Mouse (Mus musculus): ENCODE results near the gene Entpd3. TPM values are rescaled to one million over a fixed set of nuclear protein-coding genes. Genes with fewer than 3 reads are reported as not detected.

Gene Entpd3
- polyA plus RNA-seq, 1 experiment = 0.64 TPM

DNA sequence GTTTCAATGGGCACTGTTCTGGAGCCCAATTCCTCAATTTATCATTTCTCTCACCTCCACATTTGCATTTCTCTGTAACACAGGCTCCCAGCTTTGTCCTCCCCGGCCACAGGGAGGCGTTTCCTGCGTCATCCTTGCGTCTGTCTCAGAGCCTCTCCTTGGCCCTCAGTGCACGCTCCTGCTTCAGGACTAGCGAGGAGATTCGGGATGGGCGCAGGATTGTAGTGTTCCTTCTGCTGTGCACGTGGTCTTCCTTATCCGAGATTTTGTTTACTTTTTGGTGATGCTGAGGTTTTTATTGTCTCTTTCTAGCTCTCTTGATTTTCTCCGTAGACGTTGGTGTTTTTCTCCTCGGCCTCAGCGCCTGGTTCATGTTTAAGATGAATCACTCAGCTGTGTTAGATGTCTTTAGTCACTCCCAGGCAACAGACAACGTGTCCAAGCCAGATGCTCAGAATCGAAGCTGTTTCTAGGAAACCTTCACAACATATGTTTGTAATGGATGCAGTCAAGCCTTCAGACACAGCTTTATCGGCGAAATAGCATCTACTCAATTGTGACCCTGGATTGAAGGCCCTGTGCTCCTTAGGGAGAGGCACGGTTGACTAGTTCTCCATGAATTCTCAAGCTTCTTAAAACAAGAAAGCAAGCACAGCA is 20.0 kb upstream of the Entpd3 start:
- Histone ChIP-seq H3K4me1 (ENCODE audit: control insufficient read depth, insufficient read depth, low read length) (no peaks in the 10 kb centered on the region), H3K27ac (ENCODE audit: insufficient read depth, low read depth, low read length) (no peak overlapping the region), H3K36me3 (ENCODE audit: control insufficient read depth, insufficient read depth, low read length) (no peaks in the 10 kb centered on the region), H3K4me3 (ENCODE audit: insufficient read depth, low read depth, low read length) (no peak overlapping the region), H3K27me3 (replicated peaks; ENCODE audit: control insufficient read depth, insufficient read depth, low read length) (no peaks in the 10 kb centered on the region)
- DNase-seq = no peak
- WGBS = 39% methylated on average over 19 of the region's 19 CpGs
- no peak for TF ChIP-seq POLR2A (IDR thresholded peaks at IDR 0.05; ENCODE audit: low read depth, low read length)
- TF ChIP-seq CTCF (conservative IDR thresholded peaks at IDR 0.05; ENCODE audit: insufficient read depth, insufficient read length, low read depth, low read length) = no peak

DNA sequence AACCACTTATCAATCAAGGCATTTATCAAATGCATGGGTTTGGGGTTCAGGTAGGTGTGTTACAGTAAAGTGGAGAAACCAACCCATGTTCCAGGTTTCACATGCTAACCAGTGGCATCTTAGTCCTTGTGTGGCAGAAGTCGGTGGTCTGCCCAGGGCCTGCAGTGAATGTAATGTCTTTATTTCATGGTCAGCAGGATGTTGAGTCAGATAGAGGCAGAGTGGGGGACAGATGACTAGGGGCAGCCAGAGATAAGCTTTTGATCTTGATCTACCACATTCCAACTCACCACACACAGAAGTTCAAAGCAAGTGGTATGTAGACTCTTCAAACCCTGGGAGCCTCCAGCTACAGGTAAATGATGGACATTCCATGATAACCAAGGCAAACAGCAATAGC is 18.5 kb upstream of the Entpd3 start:
- no peaks in the 10 kb centered on the region for H3K4me1 ChIP-seq (ENCODE audit: control insufficient read depth, insufficient read depth, low read length)
- no peaks in the 10 kb centered on the region for H3K36me3 ChIP-seq (ENCODE audit: control insufficient read depth, insufficient read depth, low read length)
- no peak for DNase-seq
- H3K27me3 ChIP-seq (replicated peaks; ENCODE audit: control insufficient read depth, insufficient read depth, low read length) = no peaks in the 10 kb centered on the region
- TF ChIP-seq CTCF (conservative IDR thresholded peaks at IDR 0.05; ENCODE audit: insufficient read depth, insufficient read length, low read depth, low read length) (no peak), POLR2A (IDR thresholded peaks at IDR 0.05; ENCODE audit: low read depth, low read length) (no peak)
- WGBS = 77% methylated on average over 1 of the region's 1 CpGs
- H3K27ac ChIP-seq (ENCODE audit: insufficient read depth, low read depth, low read length) = no peak overlapping the region
- no peak overlapping the region for H3K4me3 ChIP-seq (ENCODE audit: insufficient read depth, low read depth, low read length)

DNA sequence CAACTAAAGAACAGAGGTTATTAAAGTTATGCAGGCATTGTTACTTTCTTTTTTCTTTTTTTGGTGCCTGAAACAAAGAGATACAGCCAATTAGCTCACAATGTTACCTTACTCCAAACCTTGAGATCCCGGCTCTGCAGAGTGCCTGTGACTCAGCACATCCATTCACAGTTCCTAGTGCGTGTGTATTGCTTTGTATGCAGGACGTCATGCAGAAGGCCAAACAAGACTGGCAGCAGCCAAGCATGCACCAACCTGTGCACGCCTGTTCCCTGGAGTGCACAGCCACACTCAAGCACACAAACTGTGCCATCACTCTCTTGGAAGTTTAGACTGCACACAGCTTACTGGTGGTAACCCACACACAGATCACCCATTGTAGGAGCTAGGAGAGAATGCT is 12.3 kb upstream of the Entpd3 start:
- Histone ChIP-seq H3K4me3 (ENCODE audit: insufficient read depth, low read depth, low read length) (no peak overlapping the region), H3K4me1 (ENCODE audit: control insufficient read depth, insufficient read depth, low read length) (no peaks in the 10 kb centered on the region), H3K27me3 (replicated peaks; ENCODE audit: control insufficient read depth, insufficient read depth, low read length) (no peaks in the 10 kb centered on the region), H3K36me3 (ENCODE audit: control insufficient read depth, insufficient read depth, low read length) (no peaks in the 10 kb centered on the region), H3K27ac (ENCODE audit: insufficient read depth, low read depth, low read length) (no peak overlapping the region)
- WGBS = 70% methylated on average over 4 of the region's 4 CpGs
- DNase-seq = no peak
- TF ChIP-seq CTCF (conservative IDR thresholded peaks at IDR 0.05; ENCODE audit: insufficient read depth, insufficient read length, low read depth, low read length) = no peak
- no peak for TF ChIP-seq POLR2A (IDR thresholded peaks at IDR 0.05; ENCODE audit: low read depth, low read length)

DNA sequence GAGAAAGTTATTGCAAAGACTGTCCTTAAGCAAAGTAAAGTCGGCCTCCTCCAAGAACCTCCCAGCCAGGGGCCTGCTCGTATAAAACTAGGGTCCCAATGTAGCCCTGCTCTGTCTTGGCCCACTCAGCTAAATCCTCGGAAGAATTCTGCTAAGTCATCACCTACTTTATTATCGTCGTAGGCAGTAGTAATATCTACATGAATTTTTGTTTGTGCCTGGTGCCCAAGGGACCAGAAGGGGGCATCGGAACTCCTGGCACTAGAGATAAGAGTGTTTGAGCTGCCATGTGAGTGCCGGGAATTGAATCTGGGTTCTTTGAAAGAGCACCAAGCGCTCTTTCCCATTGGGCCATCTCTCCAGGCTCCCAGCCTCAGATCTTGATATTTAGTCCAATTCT is 11.7 kb upstream of the Entpd3 start:
- H3K27me3 ChIP-seq (replicated peaks; ENCODE audit: control insufficient read depth, insufficient read depth, low read length) = no peaks in the 10 kb centered on the region
- TF ChIP-seq POLR2A (IDR thresholded peaks at IDR 0.05; ENCODE audit: low read depth, low read length) (no peak), CTCF (conservative IDR thresholded peaks at IDR 0.05; ENCODE audit: insufficient read depth, insufficient read length, low read depth, low read length) (no peak)
- WGBS = 92% methylated on average over 8 of the region's 8 CpGs

DNA sequence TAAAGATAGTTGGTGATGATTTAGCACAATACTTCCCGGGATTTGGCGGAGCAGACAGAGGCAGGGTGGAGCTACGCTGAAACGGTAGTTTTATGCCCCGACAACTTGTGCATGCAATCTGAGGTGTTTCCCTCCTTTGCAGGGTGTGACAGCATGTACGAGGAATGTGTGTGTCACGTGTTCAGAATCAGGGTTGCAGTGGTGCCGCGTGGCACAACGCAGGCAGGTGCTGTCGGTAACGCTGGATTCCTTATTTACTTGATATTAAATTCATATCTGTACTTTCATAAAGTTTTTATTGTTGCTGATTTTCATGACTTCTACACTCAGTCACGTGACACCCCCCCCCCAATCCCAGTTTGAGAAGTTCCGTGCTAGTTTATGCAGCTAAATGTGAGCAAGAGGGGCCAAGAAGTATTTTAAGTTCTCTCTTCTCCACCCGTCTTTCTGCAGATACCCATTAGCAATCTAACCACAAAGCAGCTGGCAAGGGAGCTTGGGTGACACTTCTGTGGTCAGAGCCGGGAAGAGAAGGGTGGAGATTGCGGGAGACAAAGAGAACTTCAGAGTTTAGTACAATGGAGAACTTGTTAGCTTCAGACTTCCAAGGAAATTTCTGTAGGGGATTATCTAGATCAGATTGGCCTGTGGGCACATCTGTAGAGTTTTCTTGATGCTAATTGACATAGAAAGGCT is 10.7 kb upstream of the Entpd3 start:
- Histone ChIP-seq H3K27me3 (replicated peaks; ENCODE audit: control insufficient read depth, insufficient read depth, low read length) (no peaks in the 10 kb centered on the region), H3K4me3 (ENCODE audit: insufficient read depth, low read depth, low read length) (no peak overlapping the region), H3K27ac (ENCODE audit: insufficient read depth, low read depth, low read length) (no peak overlapping the region), H3K4me1 (ENCODE audit: control insufficient read depth, insufficient read depth, low read length) (no peaks in the 10 kb centered on the region), H3K36me3 (ENCODE audit: control insufficient read depth, insufficient read depth, low read length) (no peaks in the 10 kb centered on the region)
- DNase-seq = no peak
- TF ChIP-seq CTCF (conservative IDR thresholded peaks at IDR 0.05; ENCODE audit: insufficient read depth, insufficient read length, low read depth, low read length) = no peak
- 86% methylated on average over 17 of the region's 17 CpGs for WGBS

More for the DNA sequence above, 11.7 kb upstream of the Entpd3 start:
- H3K36me3 ChIP-seq (ENCODE audit: control insufficient read depth, insufficient read depth, low read length) = no peaks in the 10 kb centered on the region
- H3K27ac ChIP-seq (ENCODE audit: insufficient read depth, low read depth, low read length) = no peak overlapping the region
- no peak for DNase-seq
- H3K4me3 ChIP-seq (ENCODE audit: insufficient read depth, low read depth, low read length) = no peak overlapping the region
- no peaks in the 10 kb centered on the region for H3K4me1 ChIP-seq (ENCODE audit: control insufficient read depth, insufficient read depth, low read length)

DNA sequence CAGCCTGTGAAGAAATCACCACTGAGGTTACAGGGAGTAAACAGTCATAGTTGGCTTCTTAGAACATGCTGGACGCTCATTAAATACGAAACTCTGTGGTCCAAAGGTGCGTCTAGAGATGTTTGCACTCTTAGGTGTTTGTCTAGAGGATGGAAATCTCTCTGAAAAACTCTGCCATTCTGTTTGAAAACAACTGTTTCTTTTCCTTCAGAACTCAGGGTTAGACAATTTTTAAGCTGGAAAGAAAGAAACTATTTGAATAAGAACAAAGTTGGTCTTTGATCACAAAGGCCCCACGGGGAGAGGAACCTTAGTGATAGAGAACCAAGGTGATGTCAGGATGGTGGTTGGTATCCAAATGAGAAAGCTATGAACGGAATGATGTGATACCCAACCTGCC is 9.1 kb upstream of the Entpd3 start:
- no peak for TF ChIP-seq CTCF (conservative IDR thresholded peaks at IDR 0.05; ENCODE audit: insufficient read depth, insufficient read length, low read depth, low read length)
- TF ChIP-seq POLR2A (IDR thresholded peaks at IDR 0.05; ENCODE audit: low read depth, low read length) = no peak
- Histone ChIP-seq H3K27ac (ENCODE audit: insufficient read depth, low read depth, low read length) (no peak overlapping the region), H3K27me3 (replicated peaks; ENCODE audit: control insufficient read depth, insufficient read depth, low read length) (no peaks in the 10 kb centered on the region), H3K4me3 (ENCODE audit: insufficient read depth, low read depth, low read length) (no peak overlapping the region), H3K4me1 (ENCODE audit: control insufficient read depth, insufficient read depth, low read length) (no peaks in the 10 kb centered on the region), H3K36me3 (ENCODE audit: control insufficient read depth, insufficient read depth, low read length) (no peaks in the 10 kb centered on the region)
- DNase-seq = no peak
- WGBS = 84% methylated on average over 5 of the region's 5 CpGs

DNA sequence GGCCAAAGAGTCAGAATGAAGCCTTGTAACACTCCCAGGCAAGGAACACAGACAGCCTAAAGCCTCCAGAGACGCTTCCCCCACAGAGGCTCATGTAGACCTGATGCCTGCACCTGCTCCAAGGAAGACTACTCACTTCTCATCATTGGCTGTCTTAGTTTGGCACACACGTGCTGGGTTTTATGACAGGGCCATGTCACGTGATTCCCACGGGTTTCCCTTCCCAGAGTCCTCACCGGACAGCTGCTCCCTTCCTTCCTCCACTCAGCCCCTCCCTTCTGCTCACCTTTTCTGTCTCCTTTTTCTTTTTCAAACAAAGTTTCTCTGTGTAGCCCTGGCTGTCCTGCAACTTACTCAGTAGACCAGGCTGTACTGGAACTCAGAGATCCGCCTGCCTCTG is 7.6 kb upstream of the Entpd3 start:
- no peak for TF ChIP-seq POLR2A (IDR thresholded peaks at IDR 0.05; ENCODE audit: low read depth, low read length)
- no peak for TF ChIP-seq CTCF (conservative IDR thresholded peaks at IDR 0.05; ENCODE audit: insufficient read depth, insufficient read length, low read depth, low read length)
- Histone ChIP-seq H3K36me3 (ENCODE audit: control insufficient read depth, insufficient read depth, low read length) (no peaks in the 10 kb centered on the region), H3K4me1 (ENCODE audit: control insufficient read depth, insufficient read depth, low read length) (no peaks in the 10 kb centered on the region), H3K27me3 (replicated peaks; ENCODE audit: control insufficient read depth, insufficient read depth, low read length) (no peaks in the 10 kb centered on the region), H3K27ac (ENCODE audit: insufficient read depth, low read depth, low read length) (no peak overlapping the region), H3K4me3 (ENCODE audit: insufficient read depth, low read depth, low read length) (no peak overlapping the region)
- DNase-seq = no peak
- 71% methylated on average over 6 of the region's 6 CpGs for WGBS

All from kidney, adult 2 months (tissue).